In the genomic region with DNA sequence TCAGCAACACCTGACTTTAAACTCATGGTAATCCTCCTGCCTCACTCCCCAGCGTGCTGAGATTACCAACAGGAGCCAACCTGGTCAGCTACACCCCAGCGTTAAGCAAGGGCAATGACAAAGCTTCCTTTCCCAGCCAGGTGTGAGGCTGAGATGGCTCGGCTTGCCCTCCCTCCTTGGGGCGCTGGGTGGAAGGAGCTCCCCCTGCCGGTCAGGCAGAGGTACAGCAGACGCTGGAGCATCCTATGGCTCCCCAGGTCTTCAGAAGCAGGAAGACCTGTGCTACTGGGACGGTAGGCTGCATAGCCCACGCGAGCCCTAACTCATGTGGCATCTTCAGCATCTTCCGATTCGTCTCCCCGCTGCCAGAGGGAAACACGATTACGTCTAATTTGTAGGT, we compare ENCODE assay signal across 8 mouse cellular contexts.
A peak's percentile ranks its signal among the peaks of the same experiment; 100 is the strongest.
DNase-seq lines count a peak whose midpoint lies in the region; ATAC-seq and TF ChIP-seq lines count a peak whose summit lies in the region.

No protein-coding gene starts in this region.

- H3K4me2 ChIP-seq in liver, embryonic 12.5 days: no peak overlapping the region
- H3K4me2 ChIP-seq in limb, embryonic 11.5 days (ENCODE audit: low read depth, severe bottlenecking): no peak overlapping the region

- no peaks in the 10 kb centered on the region for H3K9me3 ChIP-seq in liver, embryonic 12.5 days (replicated peaks)
- no peaks in the 10 kb centered on the region for H3K9me3 ChIP-seq in limb, embryonic 11.5 days (ENCODE audit: control insufficient read depth, low read length)

- no peaks in the 10 kb centered on the region for H3K79me2 ChIP-seq in liver, adult 2 months (ENCODE audit: control insufficient read depth, insufficient read depth, low read length)

- DNase-seq in cerebellum, adult 8-10 months: peak; percentile 16
- DNase-seq in cerebellum, adult 11 months: no peak
- DNase-seq in liver, adult 2 months (ENCODE audit: extremely low read depth, low read depth, low spot score): no peak
- peak; percentile 22 for DNase-seq in brain, embryonic 14.5 days (ENCODE audit: low read depth)
- peak; percentile 73 for DNase-seq in limb, embryonic 11.5 days (ENCODE audit: low spot score)
- DNase-seq in spleen, postnatal 10 days (ENCODE audit: low spot score in 2 of 2): peak; percentile 44 to 74
- no peak for DNase-seq in yolk sac, embryonic 10.5 days (ENCODE audit: low spot score)

- no peak overlapping the region for H3K27ac ChIP-seq in liver, adult 2 months (replicated peaks; ENCODE audit: insufficient read depth, low read depth, low read length)
- no peak overlapping the region for H3K27ac ChIP-seq in liver, embryonic 12.5 days
- H3K27ac ChIP-seq in limb, embryonic 11.5 days (replicated peaks; ENCODE audit: low read depth, low read length): no peak overlapping the region

- no peak for TF ChIP-seq POLR2A in liver, adult 2 months (IDR thresholded peaks at IDR 0.05; ENCODE audit: extremely low read depth, insufficient read depth, low read length)
- TF ChIP-seq POLR2A in brain, embryonic 14.5 days (IDR thresholded peaks at IDR 0.05; ENCODE audit: borderline replicate concordance, extremely low read depth, insufficient read depth, insufficient read length, poor library complexity, severe bottlenecking): no peak

- H3K27me3 ChIP-seq in liver, adult 2 months (ENCODE audit: control insufficient read depth, insufficient read depth, low read length): 0 out of 2 replicates have a peak, but pooled peaks cover 2% of the 10 kb centered on the region
- peaks cover 10% of the 10 kb centered on the region for H3K27me3 ChIP-seq in liver, embryonic 12.5 days (replicated peaks)
- peaks cover 29% of the 10 kb centered on the region for H3K27me3 ChIP-seq in limb, embryonic 11.5 days (ENCODE audit: control insufficient read depth, insufficient read depth, low read length)

- H3K4me1 ChIP-seq in liver, adult 2 months (ENCODE audit: control insufficient read depth, insufficient read depth, low read length): no peaks in the 10 kb centered on the region
- peaks cover 15% of the 10 kb centered on the region for H3K4me1 ChIP-seq in liver, embryonic 12.5 days
- peaks cover 12% of the 10 kb centered on the region; the same call in 1 of the 2 replicates for H3K4me1 ChIP-seq in limb, embryonic 11.5 days (ENCODE audit: control insufficient read depth, insufficient read depth, low read length)

- no peak for ATAC-seq in liver, embryonic 12.5 days
- ATAC-seq in limb, embryonic 11.5 days (ENCODE audit: insufficient number of reproducible peaks, low FRiP score, low TSS enrichment, low read depth): no peak

- no peak overlapping the region for H3K4me3 ChIP-seq in liver, adult 2 months (ENCODE audit: insufficient read depth, low read depth, low read length)
- H3K4me3 ChIP-seq in liver, embryonic 12.5 days: no peak overlapping the region
- no peak overlapping the region for H3K4me3 ChIP-seq in limb, embryonic 11.5 days (ENCODE audit: low read depth, low read length)

- 20% methylated on average over 14 of the region's 14 CpGs for WGBS in liver, adult 2 months
- 7% methylated on average over 14 of the region's 14 CpGs for WGBS in liver, embryonic 12.5 days (ENCODE audit: insufficient replicate concordance)
- WGBS in limb, embryonic 11.5 days: 9% methylated on average over 14 of the region's 14 CpGs

- peak; percentile 96 for TF ChIP-seq CTCF in liver, adult 2 months (IDR thresholded peaks at IDR 0.05; ENCODE audit: low read depth, low read length)
- peak; percentile 88 for TF ChIP-seq CTCF in brain, embryonic 14.5 days (IDR thresholded peaks at IDR 0.05; ENCODE audit: borderline replicate concordance, extremely low read depth, insufficient read depth, insufficient read length)

- H3K9ac ChIP-seq in liver, adult 2 months (ENCODE audit: low read depth, low read length): no peak overlapping the region
- H3K9ac ChIP-seq in liver, embryonic 12.5 days: no peak overlapping the region
- no peak overlapping the region for H3K9ac ChIP-seq in limb, embryonic 11.5 days (ENCODE audit: low read length)

- H3K36me3 ChIP-seq in liver, adult 2 months (ENCODE audit: control insufficient read depth, insufficient read depth, low read length): no peaks in the 10 kb centered on the region
- no peaks in the 10 kb centered on the region for H3K36me3 ChIP-seq in liver, embryonic 12.5 days
- H3K36me3 ChIP-seq in limb, embryonic 11.5 days (ENCODE audit: control insufficient read depth, insufficient read depth, low read length): no peaks in the 10 kb centered on the region

Comparison
In these comparisons a context has a peak if more than half of its experiments do, and no peak if none do; other contexts are left out.
1. DNase-seq: peak in cerebellum, adult 8-10 months (single experiment), brain, embryonic 14.5 days (single experiment), limb, embryonic 11.5 days (single experiment) and spleen, postnatal 10 days (2 of 2); none in cerebellum, adult 11 months (single experiment), liver, adult 2 months (single experiment) and yolk sac, embryonic 10.5 days (single experiment).